Mouse (Mus musculus): ENCODE measurements around the gene Cnp. TPM values are rescaled to one million over a fixed set of nuclear protein-coding genes. Genes with fewer than 3 reads are reported as not detected.

The Cnp gene
- polyA plus RNA-seq, 1 experiment: 97.4 TPM

DNA sequence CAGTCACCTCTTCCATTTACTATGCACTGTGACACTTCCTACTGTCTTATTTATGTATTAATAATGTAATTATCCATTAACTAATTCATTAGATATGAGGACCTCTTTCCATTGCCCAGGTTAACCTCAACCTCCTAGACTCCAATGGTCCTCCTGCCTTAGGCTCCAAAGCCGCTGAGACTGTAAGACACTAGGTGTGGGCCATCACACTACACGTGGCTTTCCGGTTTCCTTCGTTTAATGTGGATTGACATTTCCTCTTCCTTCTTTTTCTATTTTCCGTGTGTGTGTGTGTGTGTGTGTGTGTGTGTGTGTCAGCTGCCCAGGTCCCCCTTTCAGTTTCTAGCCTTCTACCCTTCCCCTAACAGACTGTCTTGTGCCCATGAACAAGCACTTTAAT, 7.5 kb upstream of the Cnp start:
- Histone ChIP-seq H3K4me3 (ENCODE audit: extremely low read depth, insufficient read depth, insufficient read length) (no peak overlapping the region), H3K27me3 (ENCODE audit: control insufficient read depth, insufficient read depth, low read length) (no peaks in the 10 kb centered on the region), H3K27ac (ENCODE audit: insufficient read depth, low read length) (no peak overlapping the region), H3K4me1 (ENCODE audit: control insufficient read depth, insufficient read depth, insufficient read length) (peaks cover 11% of the 10 kb centered on the region; the same call in 1 of the 2 replicates), H3K36me3 (ENCODE audit: control insufficient read depth, insufficient read depth, low read length) (no peaks in the 10 kb centered on the region)
- TF ChIP-seq CTCF (IDR thresholded peaks at IDR 0.05; ENCODE audit: extremely low read depth, insufficient read depth, insufficient read length, insufficient replicate concordance): no peak
- no peak for TF ChIP-seq POLR2A (IDR thresholded peaks at IDR 0.05; ENCODE audit: low read depth, low read length)
- no peak for DNase-seq (ENCODE audit: low read depth in 1 of 2, low spot score in 2 of 2)
- WGBS: 10% methylated on average over 5 of the region's 5 CpGs

- no peaks in the 10 kb centered on the region for H3K27me3 ChIP-seq (ENCODE audit: control insufficient read depth, insufficient read depth, low read length)
- DNase-seq (ENCODE audit: low read depth in 1 of 2, low spot score in 2 of 2): no peak
- 17% methylated on average over 9 of the region's 9 CpGs for WGBS
Observed at GRCm38 (mm10) chr11:100567815-100568245, 6.9 kb upstream of the Cnp start.

DNA sequence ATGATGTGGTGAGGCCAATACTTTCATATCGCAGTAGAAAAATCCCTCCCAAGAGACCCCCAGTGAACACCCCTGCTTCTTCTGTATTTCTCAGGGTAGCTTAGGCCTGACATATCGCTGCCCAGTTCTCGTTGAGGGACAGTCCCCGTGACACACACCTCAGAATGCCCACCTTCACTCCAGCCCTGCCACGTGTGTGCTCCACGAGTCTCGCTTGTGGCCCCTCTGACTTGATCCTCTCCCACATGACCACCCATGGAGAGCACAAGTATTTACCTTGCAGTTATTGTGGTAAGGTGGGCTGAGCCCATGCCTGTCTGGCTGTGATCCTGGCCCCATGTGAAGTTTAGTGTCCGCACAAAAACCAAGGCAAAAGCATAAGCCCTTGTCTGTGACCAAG, 6.0 kb upstream of the Cnp start:
- H3K4me1 ChIP-seq (ENCODE audit: control insufficient read depth, insufficient read depth, insufficient read length): peaks cover 11% of the 10 kb centered on the region; the same call in 1 of the 2 replicates
- H3K27ac ChIP-seq (ENCODE audit: insufficient read depth, low read length): no peak overlapping the region
- H3K36me3 ChIP-seq (ENCODE audit: control insufficient read depth, insufficient read depth, low read length): no peaks in the 10 kb centered on the region
- TF ChIP-seq CTCF (IDR thresholded peaks at IDR 0.05; ENCODE audit: extremely low read depth, insufficient read depth, insufficient read length, insufficient replicate concordance): no peak
- TF ChIP-seq POLR2A (IDR thresholded peaks at IDR 0.05; ENCODE audit: low read depth, low read length): no peak
- no peak overlapping the region for H3K4me3 ChIP-seq (ENCODE audit: extremely low read depth, insufficient read depth, insufficient read length)
- WGBS: 92% methylated on average over 8 of the region's 8 CpGs
- no peaks in the 10 kb centered on the region for H3K27me3 ChIP-seq (ENCODE audit: control insufficient read depth, insufficient read depth, low read length)
- DNase-seq (ENCODE audit: low read depth in 1 of 2, low spot score in 2 of 2): no peak

More at GRCm38 (mm10) chr11:100567815-100568245, 6.9 kb upstream of the Cnp start:
- no peak overlapping the region for H3K4me3 ChIP-seq (ENCODE audit: extremely low read depth, insufficient read depth, insufficient read length)
- no peaks in the 10 kb centered on the region for H3K36me3 ChIP-seq (ENCODE audit: control insufficient read depth, insufficient read depth, low read length)
- no peak for TF ChIP-seq POLR2A (IDR thresholded peaks at IDR 0.05; ENCODE audit: low read depth, low read length)
- TF ChIP-seq CTCF (IDR thresholded peaks at IDR 0.05; ENCODE audit: extremely low read depth, insufficient read depth, insufficient read length, insufficient replicate concordance): no peak
- H3K27ac ChIP-seq (ENCODE audit: insufficient read depth, low read length): no peak overlapping the region
- H3K4me1 ChIP-seq (ENCODE audit: control insufficient read depth, insufficient read depth, insufficient read length): peaks cover 11% of the 10 kb centered on the region; the same call in 1 of the 2 replicates

GRCm38 (mm10) chr11:100569789-100570188, 4.9 kb upstream of the Cnp start:
- Histone ChIP-seq H3K36me3 (ENCODE audit: control insufficient read depth, insufficient read depth, low read length) (no peaks in the 10 kb centered on the region), H3K4me3 (ENCODE audit: extremely low read depth, insufficient read depth, insufficient read length) (no peak overlapping the region), H3K27me3 (ENCODE audit: control insufficient read depth, insufficient read depth, low read length) (no peaks in the 10 kb centered on the region), H3K4me1 (ENCODE audit: control insufficient read depth, insufficient read depth, insufficient read length) (peaks cover 11% of the 10 kb centered on the region; the same call in 1 of the 2 replicates), H3K27ac (ENCODE audit: insufficient read depth, low read length) (no peak overlapping the region)
- no peak for DNase-seq (ENCODE audit: low read depth in 1 of 2, low spot score in 2 of 2)
- WGBS: 66% methylated on average over 9 of the region's 9 CpGs
- no peak for TF ChIP-seq CTCF (IDR thresholded peaks at IDR 0.05; ENCODE audit: extremely low read depth, insufficient read depth, insufficient read length, insufficient replicate concordance)
- no peak for TF ChIP-seq POLR2A (IDR thresholded peaks at IDR 0.05; ENCODE audit: low read depth, low read length)

GRCm38 (mm10) chr11:100570430-100571201, 4.1 kb upstream of the Cnp start:
- 7% methylated on average over 8 of the region's 8 CpGs for WGBS
- H3K27ac ChIP-seq (ENCODE audit: insufficient read depth, low read length): 0 out of 2 replicates have a peak overlapping the region, but pooled peaks have one; percentile 15
- peak overlapping the region; percentile 14; the same call in 1 of the 2 replicates for H3K4me3 ChIP-seq (ENCODE audit: extremely low read depth, insufficient read depth, insufficient read length)
- no peaks in the 10 kb centered on the region for H3K27me3 ChIP-seq (ENCODE audit: control insufficient read depth, insufficient read depth, low read length)
- DNase-seq (ENCODE audit: low read depth in 1 of 2, low spot score in 2 of 2): peak in 1 of 2 experiments; percentile 67
- H3K4me1 ChIP-seq (ENCODE audit: control insufficient read depth, insufficient read depth, insufficient read length): peaks cover 11% of the 10 kb centered on the region; the same call in 1 of the 2 replicates
- H3K36me3 ChIP-seq (ENCODE audit: control insufficient read depth, insufficient read depth, low read length): no peaks in the 10 kb centered on the region
- TF ChIP-seq CTCF (IDR thresholded peaks at IDR 0.05; ENCODE audit: extremely low read depth, insufficient read depth, insufficient read length, insufficient replicate concordance): peak; percentile 82; the same call in 1 of the 2 replicates
- TF ChIP-seq POLR2A (IDR thresholded peaks at IDR 0.05; ENCODE audit: low read depth, low read length): no peak

DNA sequence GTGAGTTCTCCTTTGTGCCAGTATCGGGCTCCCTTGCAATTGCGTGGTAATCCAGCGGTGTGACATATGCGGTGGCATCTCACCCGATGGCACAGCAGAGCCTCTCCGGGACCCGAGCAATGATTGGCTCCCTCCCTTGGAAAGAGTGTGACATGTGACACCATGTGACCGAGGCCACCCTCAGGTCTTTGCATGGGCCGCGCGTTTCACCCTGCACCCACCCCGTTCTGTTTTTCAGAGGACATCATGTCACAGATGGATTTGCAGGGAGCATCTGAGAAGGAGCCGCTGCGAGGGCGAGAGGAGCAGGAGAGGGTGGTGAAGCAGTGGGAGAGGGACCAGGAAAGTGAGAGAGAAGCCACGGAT, 3.5 kb upstream of the Cnp start:
- 14% methylated on average over 16 of the region's 16 CpGs for WGBS
- no peak for DNase-seq (ENCODE audit: low read depth in 1 of 2, low spot score in 2 of 2)
- peaks cover 14% of the 10 kb centered on the region for H3K4me1 ChIP-seq (ENCODE audit: control insufficient read depth, insufficient read depth, insufficient read length)
- H3K27ac ChIP-seq (ENCODE audit: insufficient read depth, low read length): peak overlapping the region; percentile 58
- H3K36me3 ChIP-seq (ENCODE audit: control insufficient read depth, insufficient read depth, low read length): peaks cover 3% of the 10 kb centered on the region
- H3K4me3 ChIP-seq (ENCODE audit: extremely low read depth, insufficient read depth, insufficient read length): peak overlapping the region; percentile 14; the same call in 1 of the 2 replicates
- TF ChIP-seq POLR2A (IDR thresholded peaks at IDR 0.05; ENCODE audit: low read depth, low read length) (no peak), CTCF (IDR thresholded peaks at IDR 0.05; ENCODE audit: extremely low read depth, insufficient read depth, insufficient read length, insufficient replicate concordance) (no peak)
- H3K27me3 ChIP-seq (ENCODE audit: control insufficient read depth, insufficient read depth, low read length): no peaks in the 10 kb centered on the region

- peaks cover 15% of the 10 kb centered on the region for H3K36me3 ChIP-seq (ENCODE audit: control insufficient read depth, insufficient read depth, low read length)
- H3K4me1 ChIP-seq (ENCODE audit: control insufficient read depth, insufficient read depth, insufficient read length): peaks cover 35% of the 10 kb centered on the region
- TF ChIP-seq CTCF (IDR thresholded peaks at IDR 0.05; ENCODE audit: extremely low read depth, insufficient read depth, insufficient read length, insufficient replicate concordance) (no peak), POLR2A (IDR thresholded peaks at IDR 0.05; ENCODE audit: low read depth, low read length) (no peak)
- H3K4me3 ChIP-seq (ENCODE audit: extremely low read depth, insufficient read depth, insufficient read length): peak overlapping the region; percentile 96; the same call in 1 of the 2 replicates
- DNase-seq (ENCODE audit: low read depth in 1 of 2, low spot score in 2 of 2): no peak
- no peaks in the 10 kb centered on the region for H3K27me3 ChIP-seq (ENCODE audit: control insufficient read depth, insufficient read depth, low read length)
- WGBS: 26% methylated on average over 3 of the region's 3 CpGs
- peak overlapping the region; percentile 99 for H3K27ac ChIP-seq (ENCODE audit: insufficient read depth, low read length)
Observed at GRCm38 (mm10) chr11:100574188-100574587, 516 bp upstream of the Cnp start.

Data from spleen, adult 2 months (tissue).